Mouse (Mus musculus) cortical plate, adult 2 months (tissue): ENCODE results near the gene Rasip1.

Source experiments
- CTCF ChIP-seq: fragments of 200-500 bp; IDR thresholded peaks from 2 replicates; pipeline ENCODE4 v1.5.1; 2011; ENCODE audit warnings: mild to moderate bottlenecking, control low read depth, low read length; ENCODE audit not compliant: insufficient read depth; ENCODE audit errors: extremely low read depth
- POLR2A ChIP-seq: fragments of 200-500 bp; IDR thresholded peaks from 2 replicates; pipeline ENCODE4 v1.6.1; 2011; ENCODE audit warnings: mild to moderate bottlenecking, low read length, control low read depth; ENCODE audit not compliant: insufficient read depth; ENCODE audit errors: extremely low read depth

DNA sequence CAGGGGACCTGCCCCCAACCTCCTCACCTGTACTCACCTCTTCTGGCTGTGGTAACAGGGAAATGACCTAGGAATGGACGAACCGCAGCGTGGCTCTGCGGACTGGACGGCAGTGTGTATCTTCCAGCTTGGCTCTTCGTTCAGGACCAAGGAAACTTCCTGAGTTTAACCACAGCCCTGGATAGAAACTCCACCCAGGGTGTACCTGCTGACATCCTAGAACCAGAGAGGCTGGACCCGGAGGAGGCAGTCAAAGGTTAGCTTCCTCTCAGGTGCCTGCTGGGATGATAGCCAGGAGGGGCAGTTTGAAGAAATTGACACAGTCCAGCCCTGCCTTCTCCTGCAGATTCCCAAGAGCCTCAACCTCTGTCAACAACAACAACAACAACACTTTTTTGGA, 38.9 kb downstream of the Rasip1 start, which contains the start of gene Fut2:
- TF ChIP-seq POLR2A (no peak), CTCF (no peak)
